Comparison of ENCODE assay signal across 15 mouse cellular contexts in the genomic region with DNA sequence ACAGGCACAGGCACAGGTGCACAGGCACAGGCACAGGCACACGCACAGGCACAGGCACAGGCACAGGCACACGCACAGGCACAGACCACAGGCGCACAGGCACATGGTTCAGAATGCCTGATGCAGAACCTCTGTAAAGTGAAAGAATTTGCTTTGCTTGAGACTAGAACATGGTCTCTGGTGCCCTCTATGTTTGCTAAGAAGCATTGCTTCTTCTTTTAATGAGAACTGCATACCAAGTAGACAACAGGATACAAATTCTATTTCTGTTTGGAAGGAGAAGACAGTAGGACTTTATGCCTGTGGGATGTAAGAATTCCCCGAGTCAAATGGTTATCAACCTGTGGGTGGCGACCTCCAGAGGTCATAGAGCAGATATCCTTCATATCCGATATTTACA. TPM values are rescaled to one million over a fixed set of nuclear protein-coding genes. Genes with fewer than 3 reads are reported as not detected.
A peak's percentile ranks its signal among the peaks of the same experiment; 100 is the strongest.
DNase-seq lines count a peak whose midpoint lies in the region; ATAC-seq and TF ChIP-seq lines count a peak whose summit lies in the region.
"Had no signal": no experiment of that assay in that cellular context is flagged by ENCODE, and none has a peak within 500 bp of the region (broad histone marks: within the 10 kb centered on the region; RNA-seq: fewer than 3 reads in every experiment).

No protein-coding gene starts in this region.

- TF ChIP-seq CTCF in forebrain, postnatal 0 days (IDR thresholded peaks at IDR 0.05; ENCODE audit: low read depth) = peak; percentile 80
- TF ChIP-seq CTCF in liver, adult 2 months (IDR thresholded peaks at IDR 0.05; ENCODE audit: low read depth, low read length) = peak; percentile 41; the same call in 1 of the 2 replicates
- TF ChIP-seq CTCF in midbrain, postnatal 0 days (IDR thresholded peaks at IDR 0.05) = peak; percentile 87

- H3K9ac ChIP-seq in forebrain, postnatal 0 days = no peak overlapping the region
- no peak overlapping the region for H3K9ac ChIP-seq in forebrain, embryonic 11.5 days (ENCODE audit: low read length)
- no peak overlapping the region for H3K9ac ChIP-seq in liver, adult 2 months (ENCODE audit: low read depth, low read length)
- no peak overlapping the region for H3K9ac ChIP-seq in liver, embryonic 12.5 days
- H3K9ac ChIP-seq in midbrain, postnatal 0 days (replicated peaks; ENCODE audit: low read length, poor library complexity, severe bottlenecking) = no peak overlapping the region
- H3K9ac ChIP-seq: embryonic facial prominence, embryonic 12.5 days; midbrain, embryonic 12.5 days had no signal

- H3K27me3 ChIP-seq in forebrain, postnatal 0 days (ENCODE audit: insufficient read depth, low read length) = no peaks in the 10 kb centered on the region
- H3K27me3 ChIP-seq in forebrain, embryonic 11.5 days (ENCODE audit: control insufficient read depth, insufficient read depth, low read length) = no peaks in the 10 kb centered on the region
- H3K27me3 ChIP-seq in liver, adult 2 months (ENCODE audit: control insufficient read depth, insufficient read depth, low read length) = no peaks in the 10 kb centered on the region; the same call in 1 of the 2 replicates
- no peaks in the 10 kb centered on the region for H3K27me3 ChIP-seq in liver, embryonic 12.5 days (replicated peaks)
- H3K27me3 ChIP-seq in midbrain, postnatal 0 days (ENCODE audit: insufficient read depth, low read length) = no peaks in the 10 kb centered on the region
- H3K27me3 ChIP-seq: embryonic facial prominence, embryonic 12.5 days; midbrain, embryonic 12.5 days had no signal

- peak; percentile 82 for ATAC-seq in forebrain, postnatal 0 days
- ATAC-seq in forebrain, embryonic 11.5 days (replicated peaks; ENCODE audit: low FRiP score) = no peak
- no peak for ATAC-seq in liver, embryonic 12.5 days
- ATAC-seq in midbrain, postnatal 0 days (ENCODE audit: low FRiP score) = peak; percentile 73; the same call in 1 of the 2 replicates

- no peaks in the 10 kb centered on the region for H3K79me2 ChIP-seq in liver, adult 2 months (ENCODE audit: control insufficient read depth, insufficient read depth, low read length)

- no peak for TF ChIP-seq POLR2A in liver, adult 2 months (IDR thresholded peaks at IDR 0.05; ENCODE audit: extremely low read depth, insufficient read depth, low read length)

- no peak overlapping the region for H3K27ac ChIP-seq in forebrain, postnatal 0 days (ENCODE audit: low read depth, low read length)
- H3K27ac ChIP-seq in forebrain, embryonic 11.5 days (ENCODE audit: low read depth, low read length) = no peak overlapping the region
- H3K27ac ChIP-seq in liver, adult 2 months (replicated peaks; ENCODE audit: insufficient read depth, low read depth, low read length) = no peak overlapping the region
- H3K27ac ChIP-seq in liver, embryonic 12.5 days = no peak overlapping the region
- no peak overlapping the region for H3K27ac ChIP-seq in midbrain, postnatal 0 days (ENCODE audit: low read depth, low read length)
- H3K27ac ChIP-seq: embryonic facial prominence, embryonic 12.5 days; midbrain, embryonic 12.5 days had no signal

- WGBS in forebrain, postnatal 0 days = 63% methylated on average over 6 of the region's 6 CpGs
- 76% methylated on average over 6 of the region's 6 CpGs for WGBS in forebrain, embryonic 11.5 days
- WGBS in liver, adult 2 months = 50% methylated on average over 6 of the region's 6 CpGs
- 61% methylated on average over 6 of the region's 6 CpGs for WGBS in liver, embryonic 12.5 days (ENCODE audit: insufficient replicate concordance)
- WGBS in midbrain, postnatal 0 days = 64% methylated on average over 6 of the region's 6 CpGs

- no peak overlapping the region for H3K4me2 ChIP-seq in forebrain, postnatal 0 days (ENCODE audit: low read depth)
- H3K4me2 ChIP-seq in forebrain, embryonic 11.5 days (ENCODE audit: low read depth, low read length, severe bottlenecking) = no peak overlapping the region
- no peak overlapping the region for H3K4me2 ChIP-seq in liver, embryonic 12.5 days
- no peak overlapping the region for H3K4me2 ChIP-seq in midbrain, postnatal 0 days (ENCODE audit: low read depth, low read length, poor library complexity, severe bottlenecking)
- H3K4me2 ChIP-seq: embryonic facial prominence, embryonic 12.5 days; midbrain, embryonic 12.5 days had no signal

- no peaks in the 10 kb centered on the region for H3K4me1 ChIP-seq in forebrain, postnatal 0 days (ENCODE audit: insufficient read depth)
- H3K4me1 ChIP-seq in forebrain, embryonic 11.5 days (replicated peaks; ENCODE audit: control insufficient read depth, insufficient read depth, low read length) = no peaks in the 10 kb centered on the region
- H3K4me1 ChIP-seq in liver, adult 2 months (ENCODE audit: control insufficient read depth, insufficient read depth, low read length) = no peaks in the 10 kb centered on the region; the same call in 1 of the 2 replicates
- H3K4me1 ChIP-seq in liver, embryonic 12.5 days = no peaks in the 10 kb centered on the region
- no peaks in the 10 kb centered on the region for H3K4me1 ChIP-seq in midbrain, postnatal 0 days (ENCODE audit: insufficient read depth, low read length)
- H3K4me1 ChIP-seq: embryonic facial prominence, embryonic 12.5 days; midbrain, embryonic 12.5 days had no signal

- no peaks in the 10 kb centered on the region for H3K9me3 ChIP-seq in forebrain, postnatal 0 days (ENCODE audit: low read length)
- H3K9me3 ChIP-seq in forebrain, embryonic 11.5 days (ENCODE audit: control insufficient read depth, low read length) = no peaks in the 10 kb centered on the region
- no peaks in the 10 kb centered on the region for H3K9me3 ChIP-seq in liver, embryonic 12.5 days (replicated peaks)
- H3K9me3 ChIP-seq in midbrain, postnatal 0 days (ENCODE audit: low read length) = no peaks in the 10 kb centered on the region
- H3K9me3 ChIP-seq: embryonic facial prominence, embryonic 12.5 days; midbrain, embryonic 12.5 days had no signal

- no peak overlapping the region for H3K4me3 ChIP-seq in forebrain, postnatal 0 days (ENCODE audit: low read depth, low read length)
- no peak overlapping the region for H3K4me3 ChIP-seq in forebrain, embryonic 11.5 days (ENCODE audit: low read depth, low read length)
- no peak overlapping the region for H3K4me3 ChIP-seq in liver, adult 2 months (ENCODE audit: insufficient read depth, low read depth, low read length)
- H3K4me3 ChIP-seq in liver, embryonic 12.5 days = no peak overlapping the region
- no peak overlapping the region for H3K4me3 ChIP-seq in midbrain, postnatal 0 days (ENCODE audit: low read depth, low read length)
- H3K4me3 ChIP-seq: embryonic facial prominence, embryonic 12.5 days; midbrain, embryonic 12.5 days had no signal

- H3K36me3 ChIP-seq in forebrain, postnatal 0 days (ENCODE audit: insufficient read depth) = no peaks in the 10 kb centered on the region
- H3K36me3 ChIP-seq in forebrain, embryonic 11.5 days (ENCODE audit: control insufficient read depth, insufficient read depth, low read length) = no peaks in the 10 kb centered on the region
- H3K36me3 ChIP-seq in liver, adult 2 months (ENCODE audit: control insufficient read depth, insufficient read depth, low read length) = no peaks in the 10 kb centered on the region
- no peaks in the 10 kb centered on the region for H3K36me3 ChIP-seq in liver, embryonic 12.5 days
- H3K36me3 ChIP-seq in midbrain, postnatal 0 days (ENCODE audit: insufficient read depth, low read length) = no peaks in the 10 kb centered on the region
- H3K36me3 ChIP-seq: embryonic facial prominence, embryonic 12.5 days; midbrain, embryonic 12.5 days had no signal

- DNase-seq in forebrain, postnatal 0 days = peak; percentile 45
- no peak for DNase-seq in forebrain, embryonic 11.5 days (ENCODE audit: low spot score)
- peak; percentile 12 for DNase-seq in liver, adult 2 months (ENCODE audit: extremely low read depth, low read depth, low spot score)
- peak; percentile 49 for DNase-seq in ES-CJ7 (ENCODE audit: low read depth, low spot score)
- peak; percentile 67 for DNase-seq in midbrain, postnatal 0 days (ENCODE audit: low spot score)
- DNase-seq in ovary, postnatal 14 days (ENCODE audit: low spot score) = no peak
- no peak for DNase-seq in heart, postnatal 36 days
- DNase-seq: gastrocnemius, postnatal 25 days; right cerebral cortex, postnatal 25 days; thymus, adult 2 months had no signal

- intact Hi-C loops in heart, postnatal 36 days (cut with DNase I) = no loop called here

RNA-seq across cellular contexts. Expression of a gene that starts 14.0 kb away (rescaled TPM):
- total RNA-seq in forebrain, postnatal 0 days (2014; rRNA removed) = 0.19 TPM in 1 of 2 replicates, not detected in the other
- polyA plus RNA-seq in forebrain, postnatal 0 days (2015; fragmentation: Nextera tagmentation; extraction: Ambion mirVana) = 0.19 and 0.20 TPM in 2 replicates
- not detected in 2 replicates for polyA plus RNA-seq in forebrain, embryonic 11.5 days (2014; fragmentation: Nextera tagmentation; extraction: Ambion mirVana)
- not detected in 2 replicates for total RNA-seq in liver, adult 2 months (2014; rRNA removed)
- polyA plus RNA-seq in liver, adult 2 months (2012; rRNA removed) = not detected in 2 replicates
- polyA plus RNA-seq in liver, embryonic 12.5 days (2016; fragmentation: Nextera tagmentation; extraction: Ambion mirVana) = not detected in 2 replicates
- 0.14 and 0.93 TPM in 2 replicates for total RNA-seq in midbrain, postnatal 0 days (2014; rRNA removed)
- 0.38 TPM in 1 of 2 replicates, not detected in the other for polyA plus RNA-seq in midbrain, postnatal 0 days (2015; fragmentation: Nextera tagmentation; extraction: Ambion mirVana)
- total RNA-seq in heart, postnatal 36 days (2021) = not detected
- total RNA-seq: gastrocnemius, postnatal 25 days; left cerebral cortex, postnatal 36 days had no signal
- polyA plus RNA-seq: embryonic facial prominence, embryonic 12.5 days; intestine, embryonic 14.5 days; midbrain, embryonic 12.5 days had no signal

RNA-seq across cellular contexts. Expression of a gene that starts 39.0 kb away (rescaled TPM):
- total RNA-seq in forebrain, postnatal 0 days (2014; rRNA removed) = 7.4 and 9.2 TPM in 2 replicates
- 8.0 and 12.1 TPM in 2 replicates for polyA plus RNA-seq in forebrain, postnatal 0 days (2015; fragmentation: Nextera tagmentation; extraction: Ambion mirVana)
- 31.5 and 34.7 TPM in 2 replicates for polyA plus RNA-seq in forebrain, embryonic 11.5 days (2014; fragmentation: Nextera tagmentation; extraction: Ambion mirVana)
- 2.4 and 2.6 TPM in 2 replicates for total RNA-seq in liver, adult 2 months (2014; rRNA removed)
- polyA plus RNA-seq in liver, adult 2 months (2012; rRNA removed) = 7.6 and 8.6 TPM in 2 replicates
- polyA plus RNA-seq in liver, embryonic 12.5 days (2016; fragmentation: Nextera tagmentation; extraction: Ambion mirVana) = 7.7 and 8.8 TPM in 2 replicates
- total RNA-seq in midbrain, postnatal 0 days (2014; rRNA removed) = 4.6 and 4.9 TPM in 2 replicates
- 10.7 and 15.1 TPM in 2 replicates for polyA plus RNA-seq in midbrain, postnatal 0 days (2015; fragmentation: Nextera tagmentation; extraction: Ambion mirVana)
- 10 to 100 TPM in 1 of 2 experiments, 1 to 10 TPM in 1; 7.6 to 11.0 TPM for total RNA-seq in heart, postnatal 36 days (2021)

RNA-seq across cellular contexts. Expression of a gene that starts 39.3 kb away (rescaled TPM):
- 13.8 and 14.7 TPM in 2 replicates for total RNA-seq in forebrain, postnatal 0 days (2014; rRNA removed)
- 5.5 and 7.0 TPM in 2 replicates for polyA plus RNA-seq in forebrain, postnatal 0 days (2015; fragmentation: Nextera tagmentation; extraction: Ambion mirVana)
- 9.9 and 10.4 TPM in 2 replicates for polyA plus RNA-seq in forebrain, embryonic 11.5 days (2014; fragmentation: Nextera tagmentation; extraction: Ambion mirVana)
- total RNA-seq in liver, adult 2 months (2014; rRNA removed) = 8.0 and 9.0 TPM in 2 replicates
- 5.9 and 6.6 TPM in 2 replicates for polyA plus RNA-seq in liver, adult 2 months (2012; rRNA removed)
- 5.9 TPM in 2 replicates for polyA plus RNA-seq in liver, embryonic 12.5 days (2016; fragmentation: Nextera tagmentation; extraction: Ambion mirVana)
- 13.1 and 16.9 TPM in 2 replicates for total RNA-seq in midbrain, postnatal 0 days (2014; rRNA removed)
- 8.0 and 9.0 TPM in 2 replicates for polyA plus RNA-seq in midbrain, postnatal 0 days (2015; fragmentation: Nextera tagmentation; extraction: Ambion mirVana)
- total RNA-seq in heart, postnatal 36 days (2021) = 1 to 10 TPM; 5.5 to 6.6 TPM

Comparison
In these comparisons a context has a peak if more than half of its experiments do, and no peak if none do; other contexts are left out.
1. ATAC-seq: peak in forebrain, postnatal 0 days (single experiment) and midbrain, postnatal 0 days (single experiment); none in forebrain, embryonic 11.5 days (single experiment) and liver, embryonic 12.5 days (single experiment).
2. DNase-seq: peak in forebrain, postnatal 0 days (single experiment), liver, adult 2 months (single experiment), ES-CJ7 (single experiment) and midbrain, postnatal 0 days (single experiment); none in forebrain, embryonic 11.5 days (single experiment), ovary, postnatal 14 days (single experiment) and heart, postnatal 36 days (0 of 2).
3. Peak in every context shown above with its lines, with median percentiles within 50 percentile points of each other: CTCF ChIP-seq.